8 mouse cellular contexts compared by ENCODE assay signal in genomic region chr9:44133287-44133686, GRCm38 (mm10). TPM values are rescaled to one million over a fixed set of nuclear protein-coding genes. Genes with fewer than 3 reads are reported as not detected.
A peak's percentile ranks its signal among the peaks of the same experiment; 100 is the strongest.
DNase-seq lines count a peak whose midpoint lies in the region; ATAC-seq and TF ChIP-seq lines count a peak whose summit lies in the region.

No protein-coding gene starts in this region.

- H3K27ac ChIP-seq in liver, adult 2 months (replicated peaks; ENCODE audit: insufficient read depth, low read depth, low read length) = peak overlapping the region; percentile 71
- H3K27ac ChIP-seq in limb, embryonic 10.5 days = no peak overlapping the region; the same call in 1 of the 2 replicates
- peak overlapping the region; percentile 74 for H3K27ac ChIP-seq in small intestine, adult 2 months (ENCODE audit: insufficient read depth, low read depth, low read length)

- H3K27me3 ChIP-seq in liver, adult 2 months (ENCODE audit: control insufficient read depth, insufficient read depth, low read length) = peaks cover 10% of the 10 kb centered on the region; the same call in 1 of the 2 replicates
- peaks cover 72% of the 10 kb centered on the region for H3K27me3 ChIP-seq in limb, embryonic 10.5 days (ENCODE audit: low read depth, poor library complexity, severe bottlenecking)
- peaks cover 32% of the 10 kb centered on the region for H3K27me3 ChIP-seq in small intestine, adult 2 months (ENCODE audit: control insufficient read depth, insufficient read depth, low read length)

- TF ChIP-seq POLR2A in liver, adult 2 months (IDR thresholded peaks at IDR 0.05; ENCODE audit: extremely low read depth, insufficient read depth, low read length) = no peak
- TF ChIP-seq POLR2A in small intestine, adult 2 months (IDR thresholded peaks at IDR 0.05; ENCODE audit: low read depth, low read length) = no peak

- WGBS in liver, adult 2 months = 12% methylated on average over 2 of the region's 2 CpGs
- 3% methylated on average over 2 of the region's 2 CpGs for WGBS in limb, embryonic 10.5 days
- WGBS in small intestine, adult 2 months = 23% methylated on average over 2 of the region's 2 CpGs

- DNase-seq in cerebellum, adult 18-20 months = peak; percentile 38 to 46
- no peak for DNase-seq in cerebellum, adult 11 months
- DNase-seq in liver, adult 2 months (ENCODE audit: extremely low read depth, low read depth, low spot score) = no peak
- no peak for DNase-seq in liver
- no peak for DNase-seq in limb, embryonic 10.5 days (ENCODE audit: low spot score)
- DNase-seq in retina, embryonic 14.5 days (ENCODE audit: low spot score) = no peak

- H3K4me3 ChIP-seq in liver, adult 2 months (ENCODE audit: insufficient read depth, low read depth, low read length) = no peak overlapping the region
- H3K4me3 ChIP-seq in limb, embryonic 10.5 days = peak overlapping the region; percentile 63; the same call in 1 of the 2 replicates
- peak overlapping the region; percentile 3; the same call in 1 of the 2 replicates for H3K4me3 ChIP-seq in small intestine, adult 2 months (ENCODE audit: low read depth, low read length)

- peaks cover 4% of the 10 kb centered on the region; the same call in 1 of the 2 replicates for H3K4me1 ChIP-seq in liver, adult 2 months (ENCODE audit: control insufficient read depth, insufficient read depth, low read length)
- peaks cover 62% of the 10 kb centered on the region for H3K4me1 ChIP-seq in limb, embryonic 10.5 days
- H3K4me1 ChIP-seq in small intestine, adult 2 months (ENCODE audit: control insufficient read depth, insufficient read depth, insufficient read length, low read length) = peaks cover 20% of the 10 kb centered on the region

- H3K79me2 ChIP-seq in liver, adult 2 months (ENCODE audit: control insufficient read depth, insufficient read depth, low read length) = no peaks in the 10 kb centered on the region; the same call in 1 of the 2 replicates

- H3K36me3 ChIP-seq in liver, adult 2 months (ENCODE audit: control insufficient read depth, insufficient read depth, low read length) = no peaks in the 10 kb centered on the region
- no peaks in the 10 kb centered on the region for H3K36me3 ChIP-seq in limb, embryonic 10.5 days
- H3K36me3 ChIP-seq in small intestine, adult 2 months (ENCODE audit: control insufficient read depth, insufficient read depth, low read length) = no peaks in the 10 kb centered on the region

- H3K9me3 ChIP-seq in limb, embryonic 10.5 days (replicated peaks) = no peaks in the 10 kb centered on the region

- TF ChIP-seq CTCF in liver, adult 2 months (IDR thresholded peaks at IDR 0.05; ENCODE audit: low read depth, low read length) = no peak
- TF ChIP-seq CTCF in small intestine, adult 2 months (IDR thresholded peaks at IDR 0.05; ENCODE audit: extremely low read depth, insufficient read length, insufficient replicate concordance, low read depth, low read length) = no peak

- no peak overlapping the region; the same call in 1 of the 2 replicates for H3K9ac ChIP-seq in liver, adult 2 months (ENCODE audit: low read depth, low read length)

- no peak for ATAC-seq in inflammation-experienced regulatory T-cells, adult 6 months

RNA-seq across cellular contexts. Expression of gene Mcam, which starts 1.0 kb away (rescaled TPM):
- 3.6 and 6.7 TPM in 2 replicates for total RNA-seq in liver, adult 2 months (2014; rRNA removed)
- 4.2 and 4.5 TPM in 2 replicates for polyA plus RNA-seq in liver, adult 2 months (2012; rRNA removed)
- 9.8 and 10.1 TPM in 2 replicates for polyA plus RNA-seq in limb, embryonic 10.5 days (2016; fragmentation: Nextera tagmentation; extraction: Ambion mirVana)
- polyA plus RNA-seq in small intestine, adult 2 months (2012; rRNA removed) = 14.2 and 14.3 TPM in 2 replicates
- polyA plus RNA-seq in inflammation-experienced regulatory T-cells, adult 6 months (2017; shearing (Covaris generic)) = under 1 TPM in 1 of 3 experiments, not detected in 2; 0.69 TPM

RNA-seq across cellular contexts. Expression of gene Rnf26, which starts 20.0 kb away (rescaled TPM):
- total RNA-seq in liver, adult 2 months (2014; rRNA removed) = 3.1 and 5.0 TPM in 2 replicates
- 16.7 and 19.0 TPM in 2 replicates for polyA plus RNA-seq in liver, adult 2 months (2012; rRNA removed)
- 88.1 and 97.0 TPM in 2 replicates for polyA plus RNA-seq in limb, embryonic 10.5 days (2016; fragmentation: Nextera tagmentation; extraction: Ambion mirVana)
- 16.9 and 26.4 TPM in 2 replicates for polyA plus RNA-seq in small intestine, adult 2 months (2012; rRNA removed)
- 1 to 10 TPM; 3.9 to 8.2 (median 6.0) TPM for polyA plus RNA-seq in inflammation-experienced regulatory T-cells, adult 6 months (2017; shearing (Covaris generic))

RNA-seq across cellular contexts. Expression of gene Gm49380, which starts 20.0 kb away (rescaled TPM):
- 0.09 TPM in 1 of 2 replicates, not detected in the other for total RNA-seq in liver, adult 2 months (2014; rRNA removed)
- not detected in 2 replicates for polyA plus RNA-seq in liver, adult 2 months (2012; rRNA removed)
- polyA plus RNA-seq in limb, embryonic 10.5 days (2016; fragmentation: Nextera tagmentation; extraction: Ambion mirVana) = 0.10 and 0.35 TPM in 2 replicates
- polyA plus RNA-seq in small intestine, adult 2 months (2012; rRNA removed) = not detected in 2 replicates
- polyA plus RNA-seq in inflammation-experienced regulatory T-cells, adult 6 months (2017; shearing (Covaris generic)) = not detected

RNA-seq across cellular contexts. Expression of gene C1qtnf5, which starts 26.2 kb away (rescaled TPM):
- total RNA-seq in liver, adult 2 months (2014; rRNA removed) = 2.7 and 3.0 TPM in 2 replicates
- 5.6 and 5.7 TPM in 2 replicates for polyA plus RNA-seq in liver, adult 2 months (2012; rRNA removed)
- polyA plus RNA-seq in limb, embryonic 10.5 days (2016; fragmentation: Nextera tagmentation; extraction: Ambion mirVana) = 0.24 TPM in 1 of 2 replicates, not detected in the other
- 6.4 and 7.0 TPM in 2 replicates for polyA plus RNA-seq in small intestine, adult 2 months (2012; rRNA removed)
- polyA plus RNA-seq in inflammation-experienced regulatory T-cells, adult 6 months (2017; shearing (Covaris generic)) = not detected

RNA-seq across cellular contexts. Expression of gene Mfrp, which starts 31.8 kb away (rescaled TPM):
- under 0.01 TPM in 1 of 2 replicates, not detected in the other for total RNA-seq in liver, adult 2 months (2014; rRNA removed)
- polyA plus RNA-seq in liver, adult 2 months (2012; rRNA removed) = not detected in 2 replicates
- 0.13 and 0.14 TPM in 2 replicates for polyA plus RNA-seq in limb, embryonic 10.5 days (2016; fragmentation: Nextera tagmentation; extraction: Ambion mirVana)
- 0.04 TPM in 2 replicates for polyA plus RNA-seq in small intestine, adult 2 months (2012; rRNA removed)
- polyA plus RNA-seq in inflammation-experienced regulatory T-cells, adult 6 months (2017; shearing (Covaris generic)) = not detected

Comparison
In these comparisons a context has a peak if more than half of its experiments do, and no peak if none do; other contexts are left out.
1. DNase-seq: peak in cerebellum, adult 18-20 months (2 of 2); none in cerebellum, adult 11 months (single experiment), liver, adult 2 months (single experiment), liver (single experiment), limb, embryonic 10.5 days (single experiment) and retina, embryonic 14.5 days (single experiment).